In the genomic region with DNA sequence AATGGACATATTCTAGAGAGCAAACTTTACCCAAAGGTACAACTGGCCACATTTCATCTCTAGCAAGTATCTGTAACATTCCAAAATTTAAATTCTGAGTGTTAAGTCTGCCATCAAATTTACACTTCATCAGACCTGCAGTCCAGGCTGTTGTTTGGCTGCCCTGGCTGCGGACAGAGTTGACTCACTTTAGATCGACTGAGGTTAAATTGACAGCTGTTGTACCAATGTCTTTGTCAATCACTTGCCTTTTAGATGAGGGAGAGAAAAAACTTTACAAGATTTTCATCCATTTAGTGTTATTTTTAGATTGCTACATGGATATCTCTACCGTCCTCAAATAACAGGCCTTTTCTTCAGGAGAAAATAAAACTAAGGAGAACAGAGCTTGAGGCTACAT, we compare ENCODE assay signal across 31 mouse cellular contexts. TPM values are rescaled to one million over a fixed set of nuclear protein-coding genes. Genes with fewer than 3 reads are reported as not detected.
"Had no signal": no experiment of that assay in that cellular context is flagged by ENCODE, and none has a peak within 500 bp of the region (broad histone marks: within the 10 kb centered on the region; RNA-seq: fewer than 3 reads in every experiment).

No protein-coding gene starts in this region.

- H3K36me3 ChIP-seq: embryonic facial prominence, embryonic 10.5 days; embryonic facial prominence, embryonic 12.5 days; embryonic facial prominence, embryonic 13.5 days; embryonic facial prominence, embryonic 15.5 days; forebrain, embryonic 10.5 days; forebrain, embryonic 12.5 days; forebrain, embryonic 15.5 days had no signal

- H3K4me1 ChIP-seq: embryonic facial prominence, embryonic 10.5 days; embryonic facial prominence, embryonic 12.5 days; forebrain, embryonic 10.5 days; forebrain, embryonic 12.5 days; forebrain, embryonic 13.5 days; forebrain, embryonic 15.5 days had no signal

- H3K4me2 ChIP-seq: embryonic facial prominence, embryonic 12.5 days; embryonic facial prominence, embryonic 13.5 days; embryonic facial prominence, embryonic 15.5 days; forebrain, embryonic 12.5 days; forebrain, embryonic 13.5 days; forebrain, embryonic 15.5 days had no signal

- H3K9ac ChIP-seq: embryonic facial prominence, embryonic 12.5 days; embryonic facial prominence, embryonic 13.5 days; embryonic facial prominence, embryonic 15.5 days; forebrain, embryonic 12.5 days; forebrain, embryonic 13.5 days; forebrain, embryonic 15.5 days; forebrain, postnatal 0 days had no signal

- H3K27ac ChIP-seq: embryonic facial prominence, embryonic 10.5 days; embryonic facial prominence, embryonic 12.5 days; embryonic facial prominence, embryonic 13.5 days; embryonic facial prominence, embryonic 15.5 days; forebrain, embryonic 10.5 days; forebrain, embryonic 12.5 days; forebrain, embryonic 13.5 days; forebrain, embryonic 15.5 days; gastrocnemius, adult 2 months; heart, adult 2 months had no signal

- DNase-seq: cerebellum, adult 2 months; cerebellum, adult 8-10 months; cerebellum, adult 9-10 months; cerebellum, adult 9-11 months; cerebellum, postnatal 10 days; cerebellum, postnatal 14 days; cerebellum, postnatal 25 days; cerebellum, postnatal 36 days; embryo, embryonic 11 days; forebrain, postnatal 0 days; gastrocnemius, adult 2 months; gastrocnemius, postnatal 10 days; gastrocnemius, postnatal 14 days; gastrocnemius, postnatal 25 days; gastrocnemius, postnatal 36 days; heart, adult 18-20 months; heart, adult 2 months had no signal

- H3K27me3 ChIP-seq: embryonic facial prominence, embryonic 12.5 days; embryonic facial prominence, embryonic 13.5 days; embryonic facial prominence, embryonic 15.5 days; forebrain, embryonic 12.5 days; forebrain, embryonic 13.5 days; forebrain, embryonic 15.5 days had no signal

- H3K9me3 ChIP-seq: embryonic facial prominence, embryonic 10.5 days; embryonic facial prominence, embryonic 12.5 days; embryonic facial prominence, embryonic 13.5 days; embryonic facial prominence, embryonic 15.5 days; forebrain, embryonic 10.5 days; forebrain, embryonic 12.5 days; forebrain, embryonic 13.5 days; forebrain, embryonic 15.5 days had no signal

- H3K4me3 ChIP-seq: embryonic facial prominence, embryonic 10.5 days; embryonic facial prominence, embryonic 12.5 days; embryonic facial prominence, embryonic 13.5 days; embryonic facial prominence, embryonic 15.5 days; erythroblast, embryonic 14.5 days; forebrain, embryonic 10.5 days; forebrain, embryonic 12.5 days; forebrain, embryonic 13.5 days; forebrain, embryonic 15.5 days; gastrocnemius, adult 2 months; heart, adult 2 months had no signal

- ATAC-seq: forebrain, embryonic 13.5 days; forebrain, embryonic 14.5 days; forebrain, embryonic 15.5 days; forebrain, embryonic 16.5 days; forebrain, postnatal 0 days had no signal

RNA-seq across cellular contexts. Expression of a gene that starts 24.2 kb away (rescaled TPM):
- total RNA-seq: common myeloid progenitor, adult 5-6 weeks; granulocyte monocyte progenitor cell, adult 5-6 weeks had no signal
- polyA plus RNA-seq: cortical plate, adult 2 months; erythroblast, embryonic 14.5 days had no signal
